Mouse (Mus musculus): ENCODE data around the gene Creb5.
"Not testable (repeated sequence)": the region's sequence is repeated elsewhere in the genome, so short reads cannot be mapped to it uniquely, and the experiment has no call there.

Creb5 gene

DNA sequence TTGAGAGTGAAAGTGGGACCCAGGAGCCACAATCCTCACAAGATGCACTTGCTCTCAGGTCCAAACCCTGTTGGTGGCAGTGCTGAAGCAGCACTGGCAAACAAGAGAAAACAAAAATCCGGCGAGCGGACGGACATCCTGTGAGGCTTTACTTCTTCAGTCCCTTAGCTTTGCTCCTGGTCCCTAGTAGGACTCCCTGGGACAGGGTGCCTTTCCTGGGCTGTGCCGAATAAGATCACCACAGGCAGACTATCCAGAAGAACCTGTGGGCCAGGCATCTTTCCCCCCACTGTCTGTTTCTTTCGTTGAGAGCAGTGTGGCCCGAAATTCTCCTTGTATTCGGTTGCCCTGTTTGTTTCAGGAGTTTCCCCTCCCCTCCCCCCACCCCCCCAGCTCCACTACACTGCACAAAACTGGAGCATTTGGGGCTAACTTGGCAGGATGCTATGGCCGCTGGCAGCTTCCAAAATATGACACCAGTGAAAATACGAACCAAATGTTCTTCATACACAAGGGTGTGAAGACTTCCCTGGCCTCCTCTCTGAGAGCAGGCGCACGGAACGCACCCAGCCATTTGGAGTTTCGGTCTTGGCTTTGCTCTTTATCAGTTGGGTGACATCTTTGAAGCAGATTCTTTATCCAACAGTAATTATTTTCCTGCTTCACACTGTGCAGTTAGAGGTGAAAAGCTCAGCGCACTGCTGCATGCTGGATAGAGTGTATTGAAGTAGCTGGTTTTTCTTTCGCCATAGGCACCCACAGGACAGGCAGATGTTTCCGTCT lies 32.7 kb downstream of the Creb5 start:
- DNase-seq = peak; percentile 71

DNA sequence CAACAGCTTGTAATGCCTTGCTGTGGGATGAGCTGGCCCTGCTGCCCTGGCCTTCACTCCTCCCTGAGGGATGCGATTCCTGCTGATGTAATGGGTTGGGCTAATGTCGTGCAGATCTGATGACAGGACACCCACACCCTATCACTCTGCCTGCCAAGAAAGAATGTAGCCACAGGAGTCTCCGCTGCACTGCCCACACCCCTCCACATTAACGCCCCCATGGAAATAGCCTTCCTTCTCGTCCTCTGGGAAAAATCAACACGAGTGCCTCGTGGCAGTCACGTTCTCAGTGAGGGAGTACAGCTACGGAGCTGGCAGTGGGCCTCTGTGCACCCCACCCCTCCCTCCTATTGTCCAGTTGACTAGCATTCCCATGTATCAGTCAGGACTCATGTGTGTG lies 50.3 kb downstream of the Creb5 start:
- no peak for DNase-seq

DNA sequence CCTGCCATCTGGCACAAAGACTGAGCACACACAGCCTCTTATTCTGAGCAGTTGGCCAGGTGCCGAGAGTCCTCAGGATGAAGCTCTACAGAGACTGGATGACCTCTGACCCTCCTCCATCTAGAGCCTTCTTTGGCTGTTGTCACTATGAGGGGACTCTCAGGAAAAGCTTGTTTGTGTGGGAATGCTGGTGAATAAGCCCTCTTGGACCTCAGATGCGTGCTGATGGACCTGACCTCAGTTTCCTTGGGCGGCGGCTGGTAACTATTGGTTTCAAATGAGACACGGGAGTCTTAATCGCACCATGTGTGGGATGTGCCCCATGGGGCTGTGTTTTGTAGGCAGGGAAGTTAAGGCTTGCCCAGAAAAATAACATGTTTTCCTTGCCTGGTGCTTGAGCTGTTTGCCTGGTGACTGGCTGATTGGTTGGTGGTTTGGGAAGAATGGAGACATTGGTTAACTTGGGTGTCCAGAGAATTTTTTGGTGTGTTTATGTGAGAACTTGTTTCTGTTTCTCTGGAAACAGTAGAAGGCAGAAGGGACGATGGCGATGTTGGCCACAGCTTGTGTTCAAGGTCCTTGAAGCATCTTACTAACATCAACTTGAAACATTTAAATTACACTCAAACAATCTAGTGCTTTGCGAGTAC lies 65.4 kb downstream of the Creb5 start:
- DNase-seq = no peak

DNA sequence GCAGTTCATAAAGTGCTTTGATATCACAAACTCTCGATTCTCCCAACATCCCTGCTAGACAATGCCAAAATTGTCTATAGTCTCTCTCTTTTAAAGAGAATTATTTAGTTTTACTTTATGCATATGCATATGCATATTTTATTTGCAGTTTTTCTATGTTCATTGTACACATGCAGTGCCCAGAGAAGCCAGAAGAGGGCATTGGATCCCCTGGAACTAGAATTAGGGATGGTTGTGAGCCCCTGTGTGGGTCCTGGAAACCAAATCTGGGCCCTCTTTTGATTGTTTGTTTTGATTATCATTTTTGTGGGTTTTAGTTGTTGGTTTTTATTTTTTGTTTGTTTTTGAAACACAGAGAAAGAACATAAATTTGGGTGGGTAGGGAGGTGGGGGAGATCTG lies 69.3 kb downstream of the Creb5 start:
- DNase-seq = no peak

DNA sequence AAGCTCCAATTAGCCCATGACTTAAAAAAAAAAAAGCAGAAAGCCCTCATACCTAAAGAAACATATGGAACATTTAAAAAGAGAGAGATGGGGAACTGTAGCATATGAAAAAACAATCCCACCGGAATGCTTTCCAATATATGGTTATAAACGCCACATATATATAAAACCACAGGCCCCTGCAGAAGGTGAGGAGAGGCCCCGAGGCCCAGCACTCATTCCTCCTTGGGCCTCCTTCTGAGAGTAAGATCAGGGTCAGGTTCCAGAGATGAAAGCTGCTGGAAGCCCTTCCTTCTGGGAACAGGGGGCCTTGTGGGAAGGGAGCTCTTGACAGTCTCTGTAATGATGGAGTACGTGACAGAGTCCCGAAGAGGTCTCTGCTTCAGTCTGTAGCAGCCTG lies 76.5 kb downstream of the Creb5 start:
- no peak for DNase-seq

DNA sequence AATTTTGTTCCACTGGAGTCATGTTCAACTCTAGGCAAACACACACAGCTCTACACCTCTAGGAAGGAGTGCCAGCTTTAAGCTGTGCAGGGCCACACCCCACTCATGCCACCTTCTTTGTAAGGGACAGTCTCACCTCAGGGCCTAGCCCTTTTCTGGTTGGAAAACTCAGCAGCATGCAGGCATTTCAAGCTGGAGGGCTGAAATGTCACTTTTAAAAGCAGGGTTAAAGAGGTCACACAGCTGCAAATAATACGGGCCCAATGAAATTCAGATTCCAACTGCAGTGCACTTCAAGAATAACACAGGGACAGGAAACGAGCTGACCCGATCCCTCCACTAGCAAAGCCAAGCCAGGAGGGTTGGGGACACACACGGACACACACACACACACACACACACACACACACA lies 76.9 kb downstream of the Creb5 start:
- no peak for DNase-seq

DNA sequence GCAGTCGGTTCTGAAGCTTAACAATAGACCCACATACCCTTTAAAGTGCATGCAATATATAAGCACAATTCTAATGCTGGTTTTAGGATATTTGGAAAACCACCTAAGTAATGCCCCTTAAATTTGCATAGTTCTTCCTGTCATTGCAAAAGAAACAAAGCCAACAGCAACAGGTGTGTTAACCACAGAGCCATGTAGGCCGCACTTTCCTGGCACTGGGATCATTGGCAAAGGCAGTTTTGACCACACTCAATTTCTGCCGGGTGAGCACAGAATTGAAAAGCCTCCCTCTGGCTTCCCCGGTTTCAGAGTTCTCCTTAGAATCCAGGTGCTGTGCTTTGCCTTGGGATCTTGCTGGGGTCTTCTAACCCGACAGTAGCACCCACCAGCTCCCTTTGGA lies 82.1 kb downstream of the Creb5 start:
- no peak for DNase-seq

DNA sequence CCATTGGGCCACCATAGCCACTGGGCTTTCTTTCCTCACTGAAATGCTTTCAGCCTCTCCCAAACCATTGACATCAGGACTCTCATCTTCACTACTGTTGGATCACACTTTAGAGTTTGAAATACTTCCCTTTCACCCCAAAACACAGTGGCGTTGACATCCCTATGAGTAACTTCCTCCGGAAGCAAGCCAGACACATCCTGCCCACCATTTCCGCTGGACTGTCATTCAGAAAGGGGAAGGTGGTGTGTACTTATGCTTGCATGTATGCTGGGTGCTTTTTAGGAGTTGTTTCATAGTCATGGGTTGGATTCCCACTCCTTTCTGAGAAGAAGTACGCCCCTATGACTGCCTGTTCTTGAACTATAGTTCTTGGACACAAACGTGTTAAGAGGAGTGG lies 82.9 kb downstream of the Creb5 start:
- DNase-seq = no peak

DNA sequence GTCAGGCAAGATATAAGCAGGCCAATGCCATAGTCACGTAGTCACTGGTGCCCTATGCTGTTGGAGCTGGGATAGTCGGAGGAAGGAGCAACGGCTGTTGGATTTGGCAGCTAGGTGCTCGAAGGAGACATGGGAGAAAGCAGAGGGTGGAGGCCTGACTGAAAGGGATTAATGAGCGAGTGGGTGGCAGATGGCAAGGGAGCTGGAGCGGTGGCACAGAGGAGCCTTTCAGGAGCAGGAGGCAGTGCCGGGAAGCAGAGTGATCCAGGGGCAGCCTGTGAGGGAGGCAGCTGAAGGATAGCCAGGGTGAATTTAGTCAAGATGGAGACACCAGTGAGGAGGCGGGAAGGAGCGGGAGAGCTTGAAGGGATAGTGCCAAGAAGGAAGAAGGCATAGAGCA lies 84.9 kb downstream of the Creb5 start:
- peak; percentile 88 for DNase-seq

DNA sequence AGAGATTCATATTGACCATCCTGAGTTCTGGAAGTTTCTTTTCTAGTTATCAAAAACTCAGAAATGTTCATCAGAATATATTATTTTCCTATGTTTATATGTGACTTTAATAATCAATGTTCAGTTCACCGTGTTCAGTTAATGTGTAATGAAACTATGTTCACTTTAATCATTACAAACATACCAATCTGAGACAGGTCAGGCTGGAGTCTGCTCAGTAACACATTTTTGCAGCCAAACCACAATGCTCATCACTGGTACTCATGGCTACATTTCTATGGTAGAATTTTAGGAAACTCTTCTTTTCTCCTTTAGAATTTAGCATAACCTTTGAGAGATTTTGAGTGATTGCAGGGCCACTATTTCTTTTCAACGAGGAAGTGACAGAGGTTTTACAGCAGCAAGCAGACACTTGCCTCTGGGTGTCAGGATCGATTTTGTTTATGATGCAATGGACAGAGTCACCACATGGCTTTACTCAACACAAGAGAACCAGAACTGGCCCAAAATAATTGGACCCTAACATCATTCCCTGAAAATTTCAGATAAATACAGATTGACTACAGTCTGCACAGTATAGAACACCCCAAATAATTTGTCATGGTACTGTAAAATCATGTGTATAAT lies 87.4 kb downstream of the Creb5 start:
- no peak for DNase-seq

DNA sequence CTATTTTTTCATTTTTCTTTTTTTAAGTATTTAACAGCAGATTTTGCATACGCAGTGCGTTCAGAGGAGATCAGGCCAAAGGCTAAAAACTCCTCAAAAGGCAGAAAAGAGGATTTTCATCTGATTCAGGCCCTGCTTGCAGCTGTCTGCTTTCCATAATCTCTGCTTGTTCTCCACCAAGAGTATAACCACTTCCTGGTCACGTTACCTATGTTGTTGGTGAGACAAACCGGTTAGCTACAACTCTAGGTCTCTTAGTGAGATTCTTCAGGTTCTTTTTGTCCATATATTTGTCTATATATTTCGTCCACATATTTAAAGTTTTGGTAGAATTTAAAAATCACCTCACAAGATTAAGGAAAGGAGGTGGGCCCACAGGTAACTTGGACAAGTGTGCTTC lies 102.2 kb downstream of the Creb5 start:
- no peak for DNase-seq

DNA sequence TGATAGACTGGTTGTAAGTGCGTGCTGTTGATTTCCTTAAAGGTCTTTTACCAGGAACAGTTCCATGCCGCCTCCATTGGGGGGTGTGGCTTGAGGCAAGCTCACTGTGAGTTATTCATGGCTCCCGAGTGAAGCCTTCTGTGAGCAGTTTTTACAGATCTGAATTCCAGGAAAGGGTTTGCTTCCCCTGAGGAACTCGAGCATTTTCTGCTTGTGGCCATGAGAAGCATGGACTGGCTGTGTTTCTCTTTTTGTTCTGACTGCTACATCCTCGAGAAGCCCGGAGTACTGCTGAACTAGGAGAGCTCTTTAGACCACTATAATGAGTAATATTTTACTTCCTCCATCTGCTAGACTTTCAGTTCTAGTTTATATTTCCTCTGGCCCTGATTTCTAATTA lies 103.3 kb downstream of the Creb5 start:
- DNase-seq = no peak

DNA sequence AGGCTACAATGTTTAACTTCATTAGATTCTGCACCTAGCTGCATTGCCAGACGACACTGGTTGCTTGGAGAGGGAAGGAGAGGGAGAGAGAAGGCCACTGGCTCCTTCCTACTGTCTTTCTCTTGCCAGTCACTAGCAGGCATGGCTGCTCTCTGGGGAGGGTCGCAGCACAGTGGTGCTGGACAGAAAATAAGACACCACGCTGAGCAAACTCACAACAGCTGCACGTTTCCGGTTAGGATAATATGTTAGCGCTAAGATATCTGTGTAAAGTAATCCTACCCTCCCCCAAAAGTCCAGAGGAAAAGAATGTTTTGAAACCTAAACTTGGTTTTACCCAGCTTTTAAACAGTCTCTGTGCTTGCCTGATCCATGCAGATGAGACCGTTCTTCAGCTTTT lies 107.0 kb downstream of the Creb5 start:
- no peak for DNase-seq

DNA sequence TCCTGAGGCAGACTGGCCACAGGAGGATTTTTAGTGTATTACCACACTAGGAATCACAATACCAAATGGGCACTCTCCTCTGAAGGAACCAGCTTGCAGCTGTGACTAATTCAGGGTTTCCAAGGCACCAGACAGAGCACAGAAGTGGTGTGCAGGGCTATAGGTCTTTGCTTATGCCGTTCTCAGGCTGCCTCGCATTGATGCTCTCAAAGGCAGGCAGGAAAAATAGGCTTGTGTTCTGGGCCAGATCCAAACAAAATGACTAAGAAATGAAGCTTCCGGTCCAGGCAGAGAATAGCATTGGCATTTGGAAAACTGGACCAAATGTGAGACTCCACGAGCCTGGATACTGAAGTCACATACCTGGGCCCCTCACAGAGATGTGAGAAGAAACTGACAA lies 108.1 kb downstream of the Creb5 start:
- no peak for DNase-seq

DNA sequence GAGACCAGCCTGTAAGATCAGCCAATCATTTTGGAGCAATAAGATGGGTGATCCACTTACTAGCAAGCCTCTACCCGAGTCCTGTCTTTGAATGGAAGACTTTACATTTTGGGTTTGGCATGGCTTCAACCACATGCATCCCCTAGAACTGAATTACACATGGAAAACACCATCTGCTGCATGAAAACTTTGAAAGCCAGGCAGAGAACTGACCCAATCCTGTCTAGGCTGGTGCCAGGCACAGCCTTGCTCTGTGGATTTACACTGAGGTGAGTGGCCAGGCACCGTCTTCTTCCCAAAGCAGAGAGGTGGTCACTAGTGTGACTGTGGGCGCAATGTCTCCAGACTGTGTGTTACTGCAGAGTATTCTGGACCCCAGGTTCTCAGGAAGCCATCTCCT lies 109.4 kb downstream of the Creb5 start:
- no peak for DNase-seq

DNA sequence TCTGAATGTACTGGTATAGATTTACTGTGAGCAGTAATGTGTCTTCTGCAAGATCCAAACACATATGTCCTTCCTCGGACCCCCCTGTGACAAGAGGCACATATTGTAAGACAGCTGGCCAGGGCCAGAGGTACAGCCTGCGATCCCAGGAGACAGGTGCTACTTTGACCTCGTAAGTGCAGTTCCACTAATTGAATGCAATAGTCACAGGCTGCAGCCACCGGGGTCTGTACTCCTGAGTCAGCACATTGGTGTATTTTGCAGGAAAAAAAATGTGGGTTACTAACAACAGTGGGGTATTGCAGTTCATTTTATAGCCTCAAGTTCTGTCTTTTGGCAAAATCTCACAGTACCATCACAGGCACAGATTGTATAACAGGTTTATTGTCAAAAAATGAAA lies 110.7 kb downstream of the Creb5 start:
- no peak for DNase-seq

DNA sequence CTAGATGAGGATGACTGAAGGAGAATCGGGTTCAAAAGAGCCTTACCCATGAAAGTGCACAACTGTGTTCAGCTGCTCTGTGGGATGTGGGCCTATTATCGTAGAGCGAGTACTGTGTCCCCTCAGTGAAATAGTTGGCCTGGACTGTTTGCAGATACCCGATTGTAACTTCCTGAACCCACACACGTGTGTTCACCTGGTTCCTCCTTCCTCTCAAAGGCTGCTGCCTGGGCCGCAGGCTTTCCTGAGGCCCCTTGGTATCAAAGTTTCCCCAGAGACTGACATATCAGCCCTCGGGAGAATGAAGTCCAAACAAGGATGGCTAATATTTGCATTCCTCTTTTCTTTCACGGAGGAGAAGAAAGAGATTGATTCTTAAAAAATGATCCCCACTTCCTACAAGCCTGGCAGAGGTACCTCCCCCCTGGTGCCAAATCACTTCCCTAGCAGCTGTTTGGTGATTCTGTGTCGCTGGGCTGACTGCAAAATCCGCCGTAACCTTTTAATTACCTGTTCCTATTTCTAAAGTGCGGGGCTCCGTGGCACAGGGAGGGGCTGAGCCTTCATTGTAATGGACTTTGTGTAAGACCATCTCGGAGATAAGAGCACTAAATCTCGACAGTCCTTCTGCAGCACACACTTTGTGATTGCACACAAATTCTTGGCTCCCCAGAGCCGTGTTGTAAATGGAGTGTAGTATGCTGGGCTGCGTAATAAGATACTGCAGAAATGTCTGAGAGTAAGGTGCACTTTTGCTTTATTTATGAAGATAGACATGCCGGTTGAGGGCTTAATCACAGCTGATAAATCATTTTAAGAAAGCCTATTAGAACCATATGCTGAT lies 111.4 kb downstream of the Creb5 start:
- no peak for DNase-seq

DNA sequence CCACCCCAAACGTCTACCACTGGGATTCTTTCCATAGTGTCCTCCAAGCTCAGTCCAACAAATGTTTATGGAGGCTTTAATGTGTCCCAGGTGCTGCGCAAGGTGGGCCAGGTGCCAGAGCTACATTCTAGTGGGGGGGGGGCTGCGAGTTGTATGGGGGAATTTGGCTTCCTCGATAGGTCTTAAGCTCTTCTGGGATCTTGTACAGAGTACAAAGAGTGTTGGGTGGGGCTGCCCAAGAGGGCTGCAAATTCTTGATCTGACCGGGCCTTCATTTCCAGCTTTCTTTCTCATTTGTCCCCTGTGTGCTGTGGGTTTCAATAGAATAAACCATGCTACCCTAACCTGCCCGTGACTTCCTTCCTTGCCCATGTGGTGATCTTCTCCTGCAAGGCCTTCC lies 114.3 kb downstream of the Creb5 start:
- no peak for DNase-seq

DNA sequence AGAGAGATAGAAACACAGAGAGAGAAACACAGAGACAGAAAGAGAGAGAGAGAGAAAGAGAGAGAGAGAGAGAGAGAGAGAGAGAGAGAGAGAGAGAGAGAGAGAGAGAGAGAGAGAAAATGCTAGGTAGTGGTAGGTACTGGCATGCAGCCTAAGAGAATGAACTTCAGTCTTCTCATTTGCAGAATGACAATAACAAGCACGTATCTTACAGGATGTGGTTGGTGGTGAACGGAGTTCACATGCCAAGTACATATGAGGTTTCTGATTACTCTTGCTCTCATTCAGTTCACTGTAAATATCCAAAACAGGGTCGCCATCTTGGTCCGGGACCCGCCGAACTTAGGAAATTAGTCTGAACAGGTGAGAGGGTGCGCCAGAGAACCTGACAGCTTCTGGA lies 115.5 kb downstream of the Creb5 start:
- not testable (repeated sequence) for DNase-seq

DNA sequence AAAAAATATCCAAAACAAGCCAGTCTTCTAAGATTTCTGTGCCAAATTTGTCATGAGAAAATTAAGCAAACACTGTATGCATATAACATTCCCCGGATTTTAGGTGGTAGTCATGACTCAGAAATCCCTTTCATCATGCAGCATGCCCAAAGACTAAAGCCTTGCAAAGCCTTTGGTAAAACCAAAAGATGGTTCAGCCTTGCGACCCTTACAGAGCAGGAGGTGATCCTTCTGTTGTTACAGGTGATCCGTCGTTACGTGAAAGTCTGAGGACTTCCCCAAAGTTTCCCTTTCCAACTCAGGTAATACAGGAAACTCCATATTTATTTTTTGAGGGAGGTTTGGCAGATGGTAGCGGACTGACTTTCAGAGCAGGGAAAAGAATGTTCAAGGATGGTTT lies 122.1 kb downstream of the Creb5 start:
- DNase-seq = no peak

DNA sequence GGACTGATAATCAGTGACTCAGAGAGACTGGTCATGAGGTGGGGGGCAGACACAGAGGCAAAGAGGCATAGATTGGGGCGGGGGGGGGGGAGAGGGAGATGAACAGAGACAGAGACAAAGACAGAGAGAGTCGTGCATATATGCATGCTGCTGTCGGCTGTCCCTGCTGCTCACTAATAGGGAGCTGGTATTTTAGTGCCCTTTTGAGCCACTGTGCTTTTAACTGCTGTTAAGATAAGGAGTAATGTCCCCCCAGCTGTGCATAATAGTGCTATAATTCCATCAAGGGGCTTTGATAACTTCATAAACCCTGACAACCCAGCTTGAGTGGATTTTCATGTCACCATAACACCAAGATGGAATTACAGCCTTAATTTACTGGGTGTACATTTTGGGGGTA lies 134.3 kb downstream of the Creb5 start:
- DNase-seq = no peak

DNA sequence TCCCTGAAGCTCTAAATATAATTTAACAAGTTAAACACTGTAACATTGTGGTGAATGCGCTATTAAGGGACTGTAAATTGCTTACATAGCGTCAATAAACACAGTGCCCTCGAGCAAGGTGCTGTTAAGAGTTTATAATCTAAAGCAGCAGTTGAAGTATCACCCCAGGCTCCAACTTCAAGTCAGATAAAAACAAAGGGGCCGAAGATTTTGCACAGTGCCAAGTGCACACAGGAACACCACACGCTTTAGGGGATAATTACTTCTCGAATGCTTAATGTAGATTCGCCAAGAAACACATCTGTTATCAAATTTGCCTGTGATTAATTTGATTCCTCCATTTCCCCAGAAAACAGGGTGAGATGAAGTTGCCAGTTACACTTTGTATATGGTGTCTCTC lies 142.3 kb downstream of the Creb5 start:
- no peak for DNase-seq

DNA sequence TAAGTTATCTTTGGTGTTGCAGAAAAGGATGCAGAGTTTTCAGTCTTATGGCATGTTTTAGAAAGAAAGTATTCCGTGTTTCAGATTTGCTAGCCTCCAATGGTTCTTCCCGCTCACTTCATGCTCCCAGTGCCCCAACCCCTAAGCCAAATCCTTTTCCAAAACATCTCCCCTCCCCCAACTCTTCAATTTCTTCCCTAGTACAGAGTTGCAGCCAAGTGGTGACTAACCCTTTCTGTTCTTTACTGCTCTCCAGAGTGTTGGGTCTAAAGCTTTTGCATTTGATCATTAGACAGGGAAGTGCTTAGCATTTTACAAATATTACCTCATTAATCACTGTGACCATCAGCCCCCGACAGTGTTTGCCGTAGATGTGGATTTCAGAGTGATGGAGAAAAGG lies 142.8 kb downstream of the Creb5 start:
- DNase-seq = no peak

All from cerebellum, adult 11-12 months (tissue).